Comparison of ENCODE assay signal across 14 mouse cellular contexts in genomic region chr2:139934577-139934976, GRCm38 (mm10).
DNase-seq lines count a peak whose midpoint lies in the region; ATAC-seq lines count a peak whose summit lies in the region.
"Had no signal": no experiment of that assay in that cellular context is flagged by ENCODE, and none has a peak within 500 bp of the region (broad histone marks: within the 10 kb centered on the region; RNA-seq: fewer than 3 reads in every experiment).

No protein-coding gene starts in this region.

- ATAC-seq in heart, embryonic 16.5 days (replicated peaks; ENCODE audit: extremely low read depth, insufficient read depth, low FRiP score), result peak; percentile 41; the same call in 1 of the 2 replicates
- no peak for ATAC-seq in embryonic facial prominence, embryonic 15.5 days (ENCODE audit: insufficient number of reproducible peaks, low FRiP score, low TSS enrichment, low read depth)
- ATAC-seq: intestine, embryonic 15.5 days had no signal

- no peaks in the 10 kb centered on the region for H3K4me1 ChIP-seq in heart, embryonic 16.5 days (ENCODE audit: control insufficient read depth, insufficient read depth, low read length)
- H3K4me1 ChIP-seq in embryonic facial prominence, embryonic 15.5 days, result no peaks in the 10 kb centered on the region; the same call in 1 of the 2 replicates
- H3K4me1 ChIP-seq: intestine, embryonic 15.5 days; liver, embryonic 15.5 days had no signal

- intact Hi-C loops in heart, postnatal 10 days (cut with DNase I), result no loop called here

- 76% methylated on average over 10 of the region's 10 CpGs for WGBS in heart, embryonic 16.5 days
- WGBS in embryonic facial prominence, embryonic 15.5 days, result 23% methylated on average over 10 of the region's 10 CpGs

- no peak overlapping the region for H3K4me3 ChIP-seq in heart, embryonic 16.5 days (ENCODE audit: low read length)
- no peak overlapping the region for H3K4me3 ChIP-seq in embryonic facial prominence, embryonic 15.5 days (replicated peaks)
- H3K4me3 ChIP-seq: intestine, embryonic 15.5 days; liver, embryonic 15.5 days had no signal

- no peak overlapping the region for H3K9ac ChIP-seq in heart, embryonic 16.5 days (ENCODE audit: low read length)
- no peak overlapping the region for H3K9ac ChIP-seq in embryonic facial prominence, embryonic 15.5 days
- H3K9ac ChIP-seq: intestine, embryonic 15.5 days; liver, embryonic 15.5 days had no signal

- DNase-seq in heart, postnatal 10 days, result no peak
- DNase-seq in T-cell, adult 2 months (ENCODE audit: low spot score), result peak; percentile 57
- peak; percentile 70 for DNase-seq in naive thymus-derived CD4-positive, alpha-beta T cell, adult 2 months (ENCODE audit: low read depth)
- DNase-seq in left cerebral cortex, adult 8-10 months (ENCODE audit: low spot score in 2 of 2), result no peak
- no peak for DNase-seq in adrenal gland, adult 18-20 months (ENCODE audit: low spot score in 2 of 2)
- no peak for DNase-seq in cerebellum, postnatal 4 days (ENCODE audit: low spot score in 2 of 2)
- DNase-seq: adrenal gland, adult 2 months; kidney, postnatal 36 days had no signal

- no peaks in the 10 kb centered on the region for H3K27me3 ChIP-seq in heart, embryonic 16.5 days (ENCODE audit: control insufficient read depth, insufficient read depth, low read length)
- H3K27me3 ChIP-seq in embryonic facial prominence, embryonic 15.5 days, result no peaks in the 10 kb centered on the region
- H3K27me3 ChIP-seq: intestine, embryonic 15.5 days; liver, embryonic 15.5 days had no signal

- no peak overlapping the region for H3K27ac ChIP-seq in heart, embryonic 16.5 days (ENCODE audit: low read length)
- peak overlapping the region; percentile 24; the same call in 1 of the 2 replicates for H3K27ac ChIP-seq in embryonic facial prominence, embryonic 15.5 days (replicated peaks)
- H3K27ac ChIP-seq: intestine, embryonic 15.5 days; liver, embryonic 15.5 days; macrophage had no signal

- H3K9me3 ChIP-seq in heart, embryonic 16.5 days (replicated peaks; ENCODE audit: control insufficient read depth, low read length), result no peaks in the 10 kb centered on the region
- no peaks in the 10 kb centered on the region for H3K9me3 ChIP-seq in embryonic facial prominence, embryonic 15.5 days (replicated peaks)
- H3K9me3 ChIP-seq: intestine, embryonic 15.5 days; liver, embryonic 15.5 days had no signal

- no peaks in the 10 kb centered on the region for H3K36me3 ChIP-seq in heart, embryonic 16.5 days (ENCODE audit: control insufficient read depth, insufficient read depth)
- no peaks in the 10 kb centered on the region for H3K36me3 ChIP-seq in embryonic facial prominence, embryonic 15.5 days
- H3K36me3 ChIP-seq: intestine, embryonic 15.5 days; liver, embryonic 15.5 days had no signal

- no peak overlapping the region for H3K4me2 ChIP-seq in heart, embryonic 16.5 days (ENCODE audit: low read depth, low read length)
- no peak overlapping the region for H3K4me2 ChIP-seq in embryonic facial prominence, embryonic 15.5 days (replicated peaks)
- H3K4me2 ChIP-seq: heart, embryonic 11.5 days; intestine, embryonic 15.5 days; liver, embryonic 15.5 days had no signal

Comparison
In these comparisons a context has a peak if more than half of its experiments do, and no peak if none do; other contexts are left out.
1. DNase-seq: peak in T-cell, adult 2 months (single experiment) and naive thymus-derived CD4-positive, alpha-beta T cell, adult 2 months (single experiment); none in heart, postnatal 10 days (0 of 2), left cerebral cortex, adult 8-10 months (0 of 2), adrenal gland, adult 18-20 months (0 of 2) and cerebellum, postnatal 4 days (0 of 2).